Mouse (Mus musculus) brain, adult 10 weeks (tissue): ENCODE data around the gene Dbn1. TPM values are rescaled to one million over a fixed set of nuclear protein-coding genes. Genes with fewer than 3 reads are reported as not detected.

Experiments
- polyA plus RNA-seq: library from polyadenylated mRNA; stranded (reverse); fragments of 350-450 nt; fragmentation: Illumina TruSeq; extraction: RNeasy Lipid Tissue Mini Kit (QIAGEN cat#74804); gene quantifications from one replicate; pipeline ENCODE4 v1.2.3, GENCODE M21; 2015; ENCODE audit warnings: low read depth, low replicate concordance

The Dbn1 gene
- polyA plus RNA-seq = 189 TPM

GRCm38 (mm10) chr13:55487578-55488498 lies at the start of gene Dbn1:
Gene Dbn1 (minus strand): TSS chr13:55488111.

GRCm38 (mm10) chr13:55536194-55537175 lies 48.6 kb upstream of the Dbn1 start, which contains the start of gene Ddx41:
Gene Ddx41 (minus strand): TSS chr13:55536658.

GRCm38 (mm10) chr13:55529198-55529915 lies 41.4 kb upstream of the Dbn1 start, which contains the start of gene Dok3:
Gene Dok3 (minus strand): TSS chr13:55529296.

GRCm38 (mm10) chr13:55513111-55513748 lies 25.3 kb upstream of the Dbn1 start, which contains the start of gene Pdlim7:
Gene Pdlim7 (minus strand): TSS chr13:55513676.

GRCm38 (mm10) chr13:55464027-55464884 lies 23.7 kb downstream of the Dbn1 start, which contains the start of gene Prr7:
Gene Prr7 (plus strand): TSS chr13:55464267.

GRCm38 (mm10) chr13:55444937-55445315 lies 43.0 kb downstream of the Dbn1 start, which contains the start of gene Grk6:
Gene Grk6 (plus strand): TSS chr13:55445072.

GRCm38 (mm10) chr13:55426613-55427012 lies 61.3 kb downstream of the Dbn1 start, which contains the start of gene F12:
Gene F12 (minus strand): TSS chr13:55426793.

Other genes with a start within 250 kb of the Dbn1 start
- gene Prelid1, start 167.6 kb downstream of the Dbn1 start, polyA plus RNA-seq = 144 TPM
- gene Rab24, start 166.2 kb downstream of the Dbn1 start, polyA plus RNA-seq = 98.9 TPM
- gene Mxd3, start 158.3 kb downstream of the Dbn1 start, polyA plus RNA-seq = 1.7 TPM
- 46.0 TPM for gene Lman2, start 125.3 kb downstream of the Dbn1 start, polyA plus RNA-seq
- gene Rgs14, start 118.4 kb downstream of the Dbn1 start, polyA plus RNA-seq = 52.5 TPM
- gene Slc34a1, start 89.9 kb downstream of the Dbn1 start, polyA plus RNA-seq = not detected
- not detected for gene Pfn3, start 72.9 kb downstream of the Dbn1 start, polyA plus RNA-seq
- gene F12, start 61.3 kb downstream of the Dbn1 start, polyA plus RNA-seq = 0.95 TPM
- gene Grk6, start 43.0 kb downstream of the Dbn1 start, polyA plus RNA-seq = 56.1 TPM
- 30.0 TPM for gene Prr7, start 23.8 kb downstream of the Dbn1 start, polyA plus RNA-seq
- 92.5 TPM for gene Pdlim7, start 25.6 kb upstream of the Dbn1 start, polyA plus RNA-seq
- 8.0 TPM for gene Dok3, start 41.2 kb upstream of the Dbn1 start, polyA plus RNA-seq
- 43.8 TPM for gene Ddx41, start 48.5 kb upstream of the Dbn1 start, polyA plus RNA-seq
- 79.9 TPM for gene Fam193b, start 83.0 kb upstream of the Dbn1 start, polyA plus RNA-seq
- gene Tmed9, start 85.6 kb upstream of the Dbn1 start, polyA plus RNA-seq = 143 TPM
- gene B4galt7, start 111.8 kb upstream of the Dbn1 start, polyA plus RNA-seq = 31.1 TPM
- gene Caml, start 134.9 kb upstream of the Dbn1 start, polyA plus RNA-seq = 65.9 TPM
- 36.4 TPM for gene Ddx46, start 146.9 kb upstream of the Dbn1 start, polyA plus RNA-seq
- gene B230219D22Rik, start 205.0 kb upstream of the Dbn1 start, polyA plus RNA-seq = 88.0 TPM
- gene Txndc15, start 226.5 kb upstream of the Dbn1 start, polyA plus RNA-seq = 102 TPM
- 23.8 TPM for gene Pcbd2, start 239.3 kb upstream of the Dbn1 start, polyA plus RNA-seq